Mouse (Mus musculus) v-Abl transformed pro-B cells (cell line): ENCODE data around the gene Olfr620.

Experiments used
- in situ Hi-C, 2 experiments: fragments of 400-800 bp; cut with MboI; formaldehyde crosslinking; loops; one replicate each; pipeline ENCODE4 v1.15.1; 2025; ENCODE audit not compliant: unreplicated experiment in 2 of 2

The Olfr620 gene

GRCm38 (mm10) chr7:103612434-103612833 lies at the start of gene Olfr620:
Gene Olfr620 (minus strand): TSS chr7:103612534.
- in situ Hi-C loops, result no loop called here

GRCm38 (mm10) chr7:103644070-103644469 lies 31.7 kb upstream of the Olfr620 start:
- in situ Hi-C loops, result no loop called here

DNA sequence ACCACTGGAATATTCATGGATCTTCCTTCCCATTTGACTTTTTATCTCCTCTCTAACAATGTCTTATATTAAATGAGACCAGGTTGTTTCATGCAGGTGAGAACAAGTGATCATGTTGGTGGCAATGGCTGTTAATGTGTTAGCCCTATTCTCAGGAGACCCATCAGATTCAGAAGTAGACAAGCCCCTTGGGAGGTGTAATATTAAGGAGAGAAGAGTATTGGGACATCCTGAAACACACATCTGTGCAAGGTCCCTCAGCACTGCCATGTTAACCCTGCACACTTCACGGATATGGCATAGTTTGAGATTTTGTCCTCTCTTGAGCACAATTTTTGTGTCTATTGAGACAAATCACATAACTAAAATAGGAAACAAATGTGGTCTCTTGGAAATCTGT lies 30.3 kb upstream of the Olfr620 start, which contains the start of gene Olfr622:
Olfr622 (minus strand) TSS at position 101 of the 400 bp plus-strand sequence.
- in situ Hi-C loops, result no loop called here

GRCm38 (mm10) chr7:103636795-103637194 lies 24.5 kb upstream of the Olfr620 start:
- in situ Hi-C loops, result no loop called here

DNA sequence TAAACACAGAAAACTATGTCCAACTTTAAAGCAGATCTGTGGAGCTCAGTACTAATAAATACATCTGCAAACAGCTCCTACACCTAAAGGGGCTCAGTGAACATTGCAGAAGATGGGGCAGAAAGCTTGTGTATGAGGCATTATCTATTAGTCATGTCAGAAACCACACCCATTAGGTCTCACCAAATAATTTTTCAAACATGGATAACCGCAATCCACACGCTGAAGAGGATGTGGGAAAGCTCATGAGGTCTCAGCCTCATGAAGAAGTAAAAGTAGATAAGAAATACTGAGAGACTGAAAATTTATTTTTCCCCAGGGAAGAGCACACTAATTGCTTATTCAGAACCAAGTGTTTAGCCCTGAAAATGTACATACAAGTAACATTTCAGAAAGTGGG lies 4.9 kb downstream of the Olfr620 start:
- in situ Hi-C loops, result no loop called here

- in situ Hi-C loops, result no loop called here
Observed at GRCm38 (mm10) chr7:103600275-103600674, 12.1 kb downstream of the Olfr620 start, which contains the start of gene Olfr619. Gene Olfr619 (plus strand): TSS chr7:103600575.

DNA sequence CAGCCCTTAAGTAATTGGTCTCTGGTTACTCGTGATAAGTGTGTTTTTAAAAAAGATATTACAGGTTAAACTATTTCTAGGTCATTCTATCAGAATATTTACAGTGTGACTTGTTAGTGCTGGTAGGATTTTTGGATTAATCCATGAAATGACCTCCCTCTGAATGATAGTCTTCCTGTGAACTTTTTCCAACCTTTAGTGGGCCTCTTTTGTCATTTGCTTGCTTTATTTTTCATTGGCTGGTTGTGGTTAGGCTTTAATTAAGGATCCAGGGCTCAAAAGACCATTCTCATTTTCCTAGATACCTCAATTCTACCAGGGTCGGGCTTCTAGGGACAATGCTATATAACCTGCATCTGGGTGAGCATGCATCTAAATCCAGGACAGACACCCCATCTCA lies 22.5 kb downstream of the Olfr620 start, which contains the start of gene Olfr618:
Olfr618 (plus strand) TSS at position 301 of the 400 bp plus-strand sequence.
- in situ Hi-C loops, result no loop called here

DNA sequence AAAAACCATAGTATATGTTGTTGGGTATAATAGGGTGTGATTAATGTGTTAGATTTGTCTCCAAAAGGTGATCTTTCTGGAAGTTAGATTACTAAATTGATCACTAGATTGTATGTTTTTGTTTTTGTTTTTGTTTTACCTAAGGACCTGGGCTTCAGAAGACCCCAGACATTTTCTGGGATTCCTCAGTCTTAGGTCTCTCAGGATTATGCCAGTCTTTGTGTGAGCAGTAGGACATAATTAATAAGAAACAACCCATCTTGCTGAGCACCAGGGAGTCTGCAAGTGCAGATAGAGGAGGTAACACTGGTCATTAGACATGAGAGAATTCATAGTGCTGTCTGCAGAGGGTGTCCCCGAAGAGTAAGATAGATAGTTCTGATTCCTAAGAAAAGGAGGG lies 39.6 kb downstream of the Olfr620 start, which contains the start of gene Olfr617:
Olfr617 (plus strand) TSS at position 301 of the 400 bp plus-strand sequence.
- in situ Hi-C loops, result no loop called here

DNA sequence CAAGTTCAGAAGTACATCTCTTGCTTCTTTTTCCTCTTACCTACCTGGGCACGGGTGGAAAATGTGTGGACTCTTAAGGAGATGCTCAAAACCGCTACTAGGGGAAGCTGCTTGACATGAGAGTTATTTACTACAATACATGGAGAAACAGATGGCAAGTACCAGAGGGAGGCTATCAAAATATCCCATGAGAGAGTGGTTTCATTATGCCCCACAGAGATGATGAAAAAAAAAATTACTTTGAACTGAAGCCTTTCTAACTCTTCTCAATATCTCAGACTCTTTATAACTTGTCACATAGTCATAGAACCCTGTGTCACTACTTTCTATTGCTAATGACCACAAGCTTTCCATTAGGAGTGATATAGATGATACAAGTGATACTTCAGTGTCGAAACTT lies 43.3 kb downstream of the Olfr620 start, which contains the start of gene Olfr616:
Olfr616 (minus strand) TSS at position 101 of the 400 bp plus-strand sequence.
- in situ Hi-C loops, result no loop called here

- in situ Hi-C loops, result no loop called here
Observed at GRCm38 (mm10) chr7:103555779-103556178, 56.6 kb downstream of the Olfr620 start, which contains the start of gene Olfr615. Gene Olfr615 (plus strand): TSS chr7:103556079.
